Mouse (Mus musculus) myocyte (in vitro differentiated cells): ENCODE measurements around the gene Pou2f1.

ENCODE experiments used
- E2F4 ChIP-seq: IDR thresholded peaks from one replicate; pipeline ENCODE4 v1.6.1; 2011; ENCODE audit warnings: mild to moderate bottlenecking, control low read depth, moderate library complexity; ENCODE audit not compliant: insufficient read depth
- MAX ChIP-seq: IDR thresholded peaks from one replicate; pipeline ENCODE4 v1.6.1; 2011; ENCODE audit warnings: low read depth, mild to moderate bottlenecking, control low read depth
- MYOD1 ChIP-seq, 3 experiments: IDR thresholded peaks; one replicate each; pipeline ENCODE4 v1.6.1; 2011; ENCODE audit warnings: control low read depth in 2 of 3, low read depth in 2 of 3, mild to moderate bottlenecking in 2 of 3, moderate library complexity in 1 of 3; ENCODE audit not compliant: insufficient read length in 2 of 3, control insufficient read depth in 1 of 3
- POLR2A ChIP-seq: IDR thresholded peaks from one replicate; pipeline ENCODE4 v1.6.1; 2011; ENCODE audit warnings: low read depth, mild to moderate bottlenecking, control low read depth, moderate library complexity; ENCODE audit not compliant: insufficient read length
- POLR2AphosphoS2 ChIP-seq: IDR thresholded peaks from one replicate; pipeline ENCODE4 v1.6.1; 2011; ENCODE audit warnings: low read depth, control low read depth; ENCODE audit not compliant: insufficient read length
- TCF3 ChIP-seq: IDR thresholded peaks from one replicate; pipeline ENCODE4 v1.6.1; 2011; ENCODE audit warnings: low read depth, control low read depth; ENCODE audit not compliant: insufficient read length
- USF1 ChIP-seq: IDR thresholded peaks from one replicate; pipeline ENCODE4 v1.6.1; 2011; ENCODE audit warnings: low read depth, mild to moderate bottlenecking, control low read depth, moderate library complexity

DNA sequence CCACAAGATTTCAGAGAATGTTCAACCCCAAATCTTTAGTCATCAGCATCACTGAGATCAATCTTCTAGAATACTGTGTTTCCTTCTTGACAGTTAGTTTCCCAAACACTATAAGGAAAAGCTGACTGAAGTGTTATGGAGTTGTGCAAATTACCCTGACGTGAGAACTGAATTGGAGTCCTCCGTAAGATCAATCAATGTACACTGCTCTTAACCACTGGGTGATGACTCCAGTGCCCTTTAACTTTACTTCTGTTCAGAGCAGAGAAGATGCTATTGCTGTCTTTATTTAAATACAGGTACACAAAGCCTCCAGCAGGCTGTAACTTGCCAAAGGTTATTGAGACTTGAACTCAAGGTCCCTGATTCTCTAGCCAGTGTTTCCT is 88.1 kb downstream of the Pou2f1 start:
- no peak for TF ChIP-seq MYOD1 (IDR thresholded peaks at IDR 0.05; ENCODE audit: control insufficient read depth in 1 of 3, insufficient read length in 2 of 3, low read depth in 2 of 3)
- no peak for TF ChIP-seq POLR2AphosphoS2
- no peak for TF ChIP-seq POLR2A
- TF ChIP-seq USF1 = no peak
- TF ChIP-seq MAX = no peak
- no peak for TF ChIP-seq TCF3
- TF ChIP-seq E2F4 = no peak
